Mouse (Mus musculus): ENCODE data around the gene Ppp5c.

Gene Ppp5c

DNA sequence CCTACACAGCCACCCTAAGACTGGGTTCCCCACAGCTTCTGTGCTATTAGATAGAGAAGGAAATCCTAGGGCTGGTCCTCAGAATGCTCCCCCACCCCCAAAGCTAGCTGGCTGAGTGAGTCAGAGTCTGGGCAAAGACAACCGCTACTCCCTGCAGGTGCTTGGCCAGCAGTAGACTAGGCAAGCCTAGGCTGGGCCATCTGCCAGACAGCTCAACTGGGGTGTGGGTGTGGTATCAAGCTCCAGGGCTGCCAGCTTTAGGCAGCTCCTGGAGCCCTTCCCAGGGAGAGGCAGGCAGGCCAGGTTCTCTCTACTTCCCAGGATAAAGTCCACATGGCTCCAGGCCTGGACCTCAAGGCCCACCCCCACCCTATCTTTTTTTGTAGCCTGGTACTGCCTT is 10.7 kb downstream of the Ppp5c start:
- peak; percentile 67 for DNase-seq (ENCODE audit: low read depth, low spot score)

DNA sequence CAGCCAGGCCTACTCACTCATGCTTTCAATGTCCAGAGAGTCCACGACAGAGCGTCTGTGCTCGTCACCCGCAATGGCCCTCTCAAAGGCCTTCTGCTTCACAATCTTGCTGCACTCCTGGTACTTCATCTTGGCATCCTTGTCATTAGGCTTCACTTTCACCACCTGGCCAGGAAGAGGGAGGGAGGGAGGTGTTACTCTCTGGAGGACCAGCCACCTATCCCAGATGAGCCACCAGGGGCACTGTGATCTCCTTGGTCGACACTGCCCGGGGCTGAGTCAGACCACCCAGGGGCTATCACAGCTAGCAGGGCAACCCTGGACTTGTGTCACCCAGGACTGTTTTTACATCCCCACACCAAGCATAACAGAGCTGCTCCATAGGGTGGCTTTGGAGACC is 12.3 kb downstream of the Ppp5c start:
- DNase-seq (ENCODE audit: low read depth, low spot score) = no peak

DNA sequence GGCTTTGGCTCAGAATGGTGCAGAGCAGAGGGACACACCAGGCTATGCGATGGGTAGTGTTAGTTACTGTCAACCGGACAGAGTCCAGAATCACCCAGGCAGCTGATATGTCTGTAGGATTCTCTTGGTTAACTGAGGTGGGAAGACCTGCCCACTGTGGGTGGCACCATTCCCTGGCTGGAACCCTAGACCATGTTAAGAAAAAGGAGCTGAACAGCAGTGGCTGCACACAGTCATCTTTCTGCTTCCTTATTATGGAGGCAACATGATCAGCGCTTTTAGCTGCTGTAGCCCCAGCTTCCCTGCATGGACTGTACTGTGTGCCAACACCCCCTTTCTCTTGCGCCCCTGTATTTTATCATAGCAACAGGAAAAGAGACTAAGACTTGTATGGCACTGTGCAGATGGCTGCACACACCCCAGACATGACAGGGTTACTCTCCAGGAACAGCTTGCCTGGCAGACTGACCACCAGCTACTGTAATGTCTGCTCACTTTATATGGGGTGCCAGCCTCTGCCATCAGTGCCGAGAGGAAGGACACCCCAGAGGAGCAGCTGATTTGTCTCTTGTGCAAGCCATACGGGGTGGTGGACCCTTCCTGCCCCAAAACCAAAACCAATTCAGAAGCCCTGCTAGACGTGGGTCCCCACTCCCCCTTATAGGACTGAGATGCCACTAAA is 15.7 kb downstream of the Ppp5c start:
- no peak for DNase-seq (ENCODE audit: low read depth, low spot score)

DNA sequence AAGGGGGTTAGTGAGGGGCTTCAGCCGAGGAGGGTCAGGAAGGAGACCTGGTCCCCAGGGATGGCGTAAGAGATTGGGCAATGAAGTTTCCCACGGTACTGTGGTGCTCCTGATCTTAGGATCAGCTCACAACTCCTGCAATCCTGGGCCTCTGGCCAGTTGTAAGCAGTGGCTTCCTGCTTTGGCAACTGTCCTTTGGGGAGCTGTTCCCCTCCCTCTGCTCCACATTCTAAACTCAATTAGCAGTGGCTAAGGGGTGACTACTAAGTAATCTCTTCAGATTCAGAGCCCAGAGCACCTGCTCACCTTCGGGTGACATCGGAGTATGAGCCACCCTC is 17.7 kb downstream of the Ppp5c start:
- DNase-seq (ENCODE audit: low read depth, low spot score) = no peak

DNA sequence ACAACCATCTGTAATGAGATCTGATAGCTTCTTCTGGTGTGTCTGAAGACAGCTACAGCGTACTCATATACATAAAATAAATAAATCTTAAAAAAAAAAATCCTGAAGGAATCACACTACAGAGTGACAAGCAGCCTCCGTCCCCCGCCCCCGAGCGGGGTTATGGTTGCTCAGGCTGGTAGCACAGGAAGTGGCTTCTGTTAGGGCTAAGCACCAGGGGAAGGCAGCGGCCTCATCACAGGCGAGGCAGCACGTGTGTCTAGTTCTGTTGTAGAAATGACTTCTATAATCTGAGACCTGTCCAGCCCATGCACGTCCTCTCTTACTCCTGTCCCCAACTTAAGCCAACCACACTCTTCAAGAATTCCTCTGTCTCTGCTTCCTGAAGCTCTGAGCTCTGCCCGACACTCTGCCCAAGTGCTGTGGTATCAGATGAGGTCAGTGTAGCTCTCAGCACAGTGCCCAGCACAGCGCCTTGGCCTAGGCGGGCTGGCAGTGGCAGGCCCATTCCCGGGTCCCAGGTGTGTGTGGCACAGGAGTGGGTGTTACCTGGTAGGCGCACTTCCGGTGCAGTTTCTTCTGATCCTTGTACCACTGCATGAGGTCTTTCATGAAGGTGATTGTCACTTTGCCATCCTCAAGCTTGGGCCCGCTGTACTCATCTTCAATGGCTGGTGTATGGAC is 18.3 kb downstream of the Ppp5c start:
- no peak for DNase-seq (ENCODE audit: low read depth, low spot score)

DNA sequence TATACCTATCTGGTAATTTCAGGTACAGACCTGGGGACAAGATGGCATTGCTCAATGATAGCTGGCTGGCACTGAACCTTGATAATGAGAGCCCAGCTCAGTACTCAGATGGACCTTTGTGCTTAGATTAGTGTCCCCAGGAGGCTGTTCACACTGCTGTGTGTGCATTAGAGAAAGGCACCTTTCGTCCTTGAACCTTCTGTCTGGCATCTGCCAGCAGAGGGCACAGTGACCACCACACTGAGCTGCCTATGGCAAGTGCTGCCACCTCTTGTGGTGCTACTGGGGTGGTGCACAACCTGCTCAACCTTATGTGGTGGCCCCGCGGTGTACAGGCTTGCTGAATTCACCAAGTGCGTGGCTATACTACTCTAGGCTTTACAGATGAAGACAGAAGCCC is 20.4 kb downstream of the Ppp5c start:
- DNase-seq (ENCODE audit: low read depth, low spot score) = no peak

DNA sequence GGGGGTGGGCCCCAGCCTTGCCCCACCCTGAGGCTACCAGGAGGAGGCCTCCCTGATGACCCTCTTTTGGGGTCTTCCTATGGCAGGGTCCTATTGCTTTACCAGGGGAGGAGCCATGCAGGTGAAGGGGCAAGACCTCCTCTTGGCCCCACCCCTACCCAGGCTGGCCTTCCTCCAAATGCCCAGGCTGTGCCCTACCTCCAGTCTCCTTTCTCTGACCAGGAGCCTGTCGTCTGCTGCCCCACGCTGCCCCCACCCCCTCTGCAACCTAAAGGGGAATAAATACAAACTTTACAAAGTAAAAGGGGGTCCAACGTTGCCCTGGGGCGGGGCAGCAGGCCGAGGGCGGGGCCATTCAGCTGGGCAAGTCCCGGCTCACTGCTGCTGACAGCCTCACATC is 23.0 kb downstream of the Ppp5c start:
- no peak for DNase-seq (ENCODE audit: low read depth, low spot score)

DNA sequence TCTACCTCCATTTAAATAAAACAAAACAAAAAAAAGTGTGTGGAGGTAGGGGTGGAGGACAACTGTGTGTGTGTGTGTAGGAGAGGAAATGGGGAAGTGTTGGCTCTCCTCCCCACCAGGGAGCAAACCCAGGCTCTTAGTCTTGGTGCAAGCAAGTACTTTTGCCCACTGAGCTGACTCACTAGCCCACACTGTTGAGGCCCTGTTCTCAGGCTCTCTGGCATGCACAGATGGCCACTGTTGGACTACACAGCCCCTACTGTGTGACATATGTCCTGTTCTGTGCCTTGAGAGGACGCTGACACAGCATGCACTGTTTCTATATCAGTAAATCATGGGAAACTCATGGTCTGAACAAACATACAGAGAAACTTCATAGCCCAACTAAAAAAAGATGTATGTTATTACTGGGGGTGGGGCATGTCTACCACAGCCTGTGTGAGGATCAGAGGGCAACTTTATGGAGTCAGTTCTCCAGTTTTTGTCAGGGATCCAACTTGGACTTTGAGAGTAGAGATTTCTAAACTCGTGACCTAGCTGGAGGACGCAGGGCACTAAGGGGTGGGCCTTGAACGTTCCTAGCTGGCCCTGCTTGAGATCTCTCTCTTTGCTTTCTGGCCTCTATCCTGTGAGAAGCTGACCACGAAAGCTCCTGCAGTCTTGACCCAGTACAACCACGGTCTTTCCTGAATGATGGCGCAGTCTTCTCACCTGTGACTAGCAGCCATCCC is 24.3 kb downstream of the Ppp5c start:
- DNase-seq (ENCODE audit: low read depth, low spot score) = no peak

DNA sequence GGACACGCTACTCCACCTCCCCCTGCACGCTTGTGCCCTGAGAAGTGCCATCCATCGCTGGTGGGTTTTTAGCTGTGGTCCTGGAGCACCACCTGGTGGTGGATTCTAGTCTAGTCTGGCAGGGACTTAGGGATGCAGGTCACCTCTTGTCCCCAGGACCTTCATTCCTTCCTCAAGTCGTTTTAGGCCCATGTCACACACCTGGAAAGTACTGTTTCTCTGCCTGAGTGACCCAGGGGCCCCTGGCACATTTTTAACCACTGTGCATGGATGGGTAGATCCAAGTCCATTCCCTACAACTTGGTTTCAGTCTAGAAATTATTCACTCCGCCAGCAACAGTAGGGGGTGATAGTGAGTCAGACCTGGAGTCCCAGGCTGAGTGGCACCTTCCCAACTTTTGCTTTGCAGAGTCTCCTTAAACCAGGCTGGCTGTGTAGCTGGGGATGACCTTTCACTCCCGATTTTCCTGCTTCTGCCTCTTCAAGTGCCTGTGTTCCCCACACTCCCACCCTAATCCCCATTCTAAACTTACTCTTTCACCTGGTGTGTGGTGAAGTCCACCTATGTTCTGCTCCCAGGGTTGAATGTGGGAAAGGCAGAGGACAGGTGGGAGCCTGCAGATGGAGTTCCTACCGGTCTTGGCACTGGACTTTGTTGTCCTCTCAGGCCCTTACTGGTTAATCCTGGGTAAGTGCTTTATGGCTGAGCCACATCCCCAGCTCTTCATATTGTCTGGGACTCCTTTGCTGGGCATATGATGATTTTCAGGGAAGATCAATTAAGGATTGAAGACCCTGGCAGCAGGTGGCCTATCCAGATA is 25.1 kb downstream of the Ppp5c start:
- no peak for DNase-seq (ENCODE audit: low read depth, low spot score)

DNA sequence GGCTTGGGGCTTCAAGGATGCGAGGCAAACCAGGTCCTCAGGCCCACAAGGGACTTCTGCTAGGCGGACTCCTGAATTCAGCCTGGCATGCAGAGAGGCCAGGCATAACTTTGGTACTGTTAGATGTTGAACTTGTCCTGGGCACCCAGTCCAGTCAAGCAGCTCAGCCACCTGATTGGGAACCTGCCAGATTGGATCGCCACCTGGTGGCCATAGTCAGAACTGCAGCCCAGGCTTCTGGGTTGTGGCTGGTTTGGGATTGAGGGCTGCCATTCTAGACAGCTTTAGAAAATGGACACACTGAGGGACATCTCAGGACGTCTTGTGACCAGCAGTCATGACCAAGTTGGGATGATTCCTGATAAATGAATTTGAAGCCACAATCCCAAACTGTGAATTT is 28.1 kb downstream of the Ppp5c start:
- no peak for DNase-seq (ENCODE audit: low read depth, low spot score)

DNA sequence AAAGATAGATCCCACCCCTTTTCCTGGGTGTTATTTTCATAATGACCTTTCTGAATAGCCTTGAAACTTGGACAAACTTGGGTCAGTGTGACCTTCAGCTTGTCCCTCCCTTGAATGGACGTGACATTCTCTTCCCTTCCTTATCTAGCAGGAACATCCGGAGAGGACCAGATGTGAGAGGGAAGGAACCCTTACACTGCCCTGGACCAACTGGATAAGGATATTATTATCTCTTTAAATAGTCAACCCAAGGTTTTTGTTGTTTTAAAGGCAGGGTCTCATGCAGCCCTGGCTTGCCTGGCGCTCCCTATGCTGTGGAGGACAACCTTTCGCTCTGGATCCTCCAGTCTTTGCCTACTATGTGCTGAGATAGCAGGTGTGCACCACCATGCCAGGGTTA is 28.5 kb downstream of the Ppp5c start:
- no peak for DNase-seq (ENCODE audit: low read depth, low spot score)

DNA sequence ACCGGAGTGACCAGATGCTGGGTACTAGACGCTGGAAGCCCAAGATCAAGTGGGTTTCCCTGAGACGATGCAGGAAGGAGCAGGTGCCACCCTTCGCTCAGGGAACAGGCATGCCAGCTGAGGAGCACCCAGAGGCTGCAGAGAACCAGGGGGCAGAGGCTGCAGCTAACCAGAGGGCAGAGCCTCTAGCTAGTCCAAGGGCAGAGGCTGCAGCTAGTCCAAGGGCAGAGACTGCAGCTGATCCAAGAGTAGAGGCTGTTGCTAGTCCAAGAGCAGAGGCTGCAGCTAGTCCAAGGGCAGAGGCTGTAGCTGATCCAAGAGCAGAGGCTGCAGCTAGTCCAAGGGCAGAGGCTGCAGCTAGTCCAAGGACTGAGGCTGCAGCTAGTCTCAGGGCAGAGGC is 32.4 kb downstream of the Ppp5c start:
- DNase-seq (ENCODE audit: low read depth, low spot score) = no peak

DNA sequence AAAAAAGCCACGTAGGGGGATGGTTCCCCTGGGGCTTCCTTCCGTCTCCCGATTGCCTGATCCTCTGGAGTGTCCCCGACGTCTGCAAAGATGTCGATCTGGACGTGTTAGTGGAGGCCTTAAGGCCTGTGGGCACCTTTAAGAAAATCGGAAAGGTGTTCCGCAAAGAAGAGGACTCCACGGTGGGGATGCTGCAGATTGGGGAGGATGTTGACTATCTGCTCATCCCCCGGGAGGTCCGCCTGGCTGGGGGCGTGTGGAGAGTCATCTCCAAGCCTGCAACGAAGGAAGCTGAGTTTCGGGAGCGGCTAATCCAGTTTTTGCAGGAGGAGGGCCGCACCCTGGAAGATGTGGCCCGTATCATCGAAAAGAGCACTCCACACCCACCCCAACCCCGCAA is 33.3 kb downstream of the Ppp5c start:
- no peak for DNase-seq (ENCODE audit: low read depth, low spot score)

DNA sequence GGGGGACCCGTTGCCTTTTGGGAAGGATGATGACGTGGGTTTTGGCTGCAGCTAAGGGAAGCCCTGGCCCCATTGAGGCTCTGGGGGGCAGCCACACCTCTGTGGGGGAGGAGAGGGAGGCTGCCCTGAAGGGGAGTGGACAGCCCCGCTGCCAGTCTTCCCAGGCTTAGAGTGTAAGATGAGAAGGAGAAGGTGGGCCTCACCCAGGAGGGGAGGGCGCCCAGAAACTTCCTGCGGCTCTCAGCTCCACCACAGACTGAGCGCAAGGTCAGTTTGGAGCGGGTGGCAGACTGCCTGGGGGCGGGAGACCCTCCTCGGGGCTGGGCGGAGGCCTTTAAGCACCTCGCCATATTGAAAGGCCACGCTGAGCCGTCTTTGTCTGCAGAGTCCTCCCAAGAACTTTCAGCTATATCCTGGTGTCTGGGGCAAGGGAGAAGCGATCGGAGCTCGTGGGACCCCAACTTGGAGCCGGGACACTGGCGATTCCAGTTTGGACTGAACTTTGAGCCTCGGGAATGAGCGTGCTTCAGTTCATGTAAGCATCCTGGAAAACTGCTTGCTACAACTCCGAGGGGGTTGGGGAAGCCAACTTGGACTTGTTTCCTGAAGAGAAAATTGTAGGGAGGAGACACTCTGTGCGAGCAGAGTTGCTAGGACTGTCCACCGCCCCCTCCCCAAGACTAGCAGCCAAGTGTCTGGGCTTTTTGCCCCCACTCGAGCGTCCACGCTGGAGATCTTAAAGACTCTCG is 33.9 kb downstream of the Ppp5c start:
- no peak for DNase-seq (ENCODE audit: low read depth, low spot score)

DNA sequence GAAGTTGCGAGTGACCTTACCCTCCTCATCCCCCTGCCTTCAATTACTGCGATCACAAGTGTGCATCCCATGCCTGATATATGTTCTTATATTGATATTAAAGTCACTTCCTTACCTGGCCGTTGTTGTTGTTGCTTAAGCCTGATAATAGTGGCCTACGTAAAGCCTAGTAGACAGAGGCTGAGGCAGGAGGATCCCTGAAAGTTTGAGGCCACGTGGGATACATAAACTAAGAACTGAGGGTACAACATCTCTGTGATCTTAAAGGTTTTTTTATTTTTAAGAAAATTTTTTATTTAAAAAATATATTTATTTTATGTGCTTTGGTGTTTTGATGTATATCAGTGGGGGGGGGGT is 35.3 kb downstream of the Ppp5c start, which contains the start of gene Ccdc8:
Gene Ccdc8, plus strand, starts transcription at position 258 of the 357 bp plus-strand sequence.
- no peak for DNase-seq (ENCODE audit: low read depth, low spot score)

DNA sequence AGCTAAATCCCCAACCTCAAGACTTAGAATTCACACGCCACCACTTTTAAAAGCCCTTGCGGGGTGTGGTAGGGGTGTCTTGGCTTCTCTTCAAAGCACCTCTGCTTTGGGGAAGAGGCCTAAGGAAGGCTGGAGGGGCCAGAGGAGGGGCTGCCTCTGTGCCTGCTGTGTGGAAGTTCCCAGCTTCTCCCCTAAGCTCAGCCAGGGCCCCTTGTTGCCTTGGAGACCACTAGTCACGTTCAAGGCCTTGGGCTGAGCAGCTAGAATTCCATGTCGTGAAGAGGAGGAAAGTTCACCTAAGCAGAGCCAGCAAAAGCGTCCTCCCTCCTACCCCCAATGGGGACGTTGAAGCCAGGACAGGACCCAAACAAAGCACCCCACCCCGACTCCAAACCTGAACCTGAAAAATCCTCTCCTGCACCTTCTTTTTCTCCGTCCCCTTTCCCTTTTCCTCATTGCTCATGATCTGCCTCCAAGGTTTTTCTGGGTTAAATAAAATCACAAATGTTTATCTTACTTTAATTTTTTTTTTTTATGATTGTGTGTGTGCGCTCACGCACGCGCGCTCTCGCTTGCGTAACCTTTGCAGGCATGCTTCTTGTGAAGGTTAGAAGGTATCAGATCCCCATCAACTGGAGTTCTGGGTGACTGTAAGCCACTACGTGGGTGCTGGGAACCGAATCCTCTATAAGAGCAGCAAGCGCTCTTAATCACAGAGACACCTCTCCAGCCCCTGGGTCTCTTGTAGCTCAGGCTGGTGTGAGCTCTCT is 35.9 kb downstream of the Ppp5c start:
- no peak for DNase-seq (ENCODE audit: low read depth, low spot score)

DNA sequence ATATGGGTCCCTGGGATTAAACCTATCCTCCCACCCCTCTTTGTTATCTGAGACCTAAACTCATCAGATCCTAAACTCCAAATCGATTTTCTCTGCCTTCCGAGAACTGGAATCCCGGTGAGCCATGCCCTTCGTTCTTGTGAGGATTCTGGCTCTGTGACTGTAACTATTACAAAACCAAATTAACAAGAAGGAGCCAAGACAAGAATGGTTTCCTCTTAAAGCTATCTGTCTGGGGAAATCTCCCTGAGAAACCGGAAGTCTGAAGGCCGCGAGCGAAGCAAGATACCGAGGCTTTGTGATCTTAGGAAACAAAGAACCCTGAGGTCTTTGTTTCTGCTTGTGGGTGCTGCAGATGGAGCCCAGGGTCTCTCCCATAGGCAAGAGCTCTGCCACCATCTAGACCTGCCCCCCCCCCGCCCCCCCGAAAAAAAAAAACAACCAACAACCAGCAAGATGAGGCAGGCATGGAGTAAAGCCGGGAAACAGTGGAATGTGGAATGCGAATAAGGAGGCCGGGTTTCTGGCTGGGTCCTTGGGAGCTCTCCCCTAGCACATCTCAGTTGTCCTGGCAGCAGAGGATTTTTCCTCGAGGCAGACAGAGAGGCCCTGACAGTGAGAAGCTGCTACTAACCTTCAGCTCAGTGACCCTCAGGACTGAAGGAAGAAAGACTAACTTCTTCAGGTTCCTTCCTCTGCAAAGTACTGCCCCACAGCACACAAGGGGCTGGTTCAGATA is 37.5 kb downstream of the Ppp5c start:
- no peak for DNase-seq (ENCODE audit: low read depth, low spot score)

DNA sequence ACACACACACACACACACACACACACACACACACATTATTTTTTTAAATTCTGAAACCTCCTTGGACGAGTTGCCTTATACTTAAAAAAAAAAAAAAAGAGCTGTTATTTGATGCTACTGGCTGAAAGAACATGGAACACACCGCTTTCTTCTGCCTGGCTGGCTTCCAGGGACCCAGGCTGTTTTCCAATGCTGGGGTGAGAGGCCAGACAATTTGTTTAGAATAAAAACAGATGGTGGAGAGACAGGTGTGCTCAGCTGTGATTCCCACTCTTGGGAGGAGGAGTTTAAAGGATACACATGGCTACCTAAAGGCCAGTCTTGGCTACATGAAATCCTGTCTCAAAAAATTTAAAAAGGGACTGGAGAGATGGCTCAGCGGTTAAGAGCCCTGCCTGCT is 39.3 kb downstream of the Ppp5c start:
- no peak for DNase-seq (ENCODE audit: low read depth, low spot score)

DNA sequence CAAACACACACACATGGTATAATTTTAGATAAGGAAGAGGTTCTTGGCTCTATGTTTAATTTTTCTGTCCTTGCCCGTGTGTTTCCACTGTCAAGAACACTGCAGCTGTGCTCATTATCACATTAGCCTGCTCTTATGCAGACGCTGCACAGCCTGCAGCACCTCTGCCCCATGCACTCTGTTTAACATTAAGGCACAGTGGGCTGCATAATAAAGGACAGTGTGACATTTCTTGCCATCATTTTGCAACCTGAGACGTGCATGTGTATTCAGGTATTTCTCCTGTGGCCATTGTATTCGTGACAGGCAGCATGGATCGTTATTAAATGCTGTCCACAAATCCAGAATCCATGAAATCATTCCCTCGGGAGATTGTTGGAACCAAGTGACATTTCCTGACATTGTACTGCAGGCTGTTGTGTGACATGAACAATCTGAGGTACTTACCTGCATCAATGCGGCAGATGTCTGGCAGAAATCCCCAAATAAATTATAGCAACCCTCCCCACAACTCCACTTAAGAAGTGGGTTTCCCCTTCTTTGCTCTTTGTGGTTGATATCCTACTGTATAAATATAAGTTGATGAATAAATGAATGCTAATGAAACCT is 40.1 kb downstream of the Ppp5c start:
- no peak for DNase-seq (ENCODE audit: low read depth, low spot score)

Measured in brain, embryonic 18.5 days (tissue).